Mouse (Mus musculus) gastrocnemius, adult 2 months (tissue): Measurements from ENCODE around the gene Actl7a. TPM values are rescaled to one million over a fixed set of nuclear protein-coding genes. Genes with fewer than 3 reads are reported as not detected.
A peak's percentile ranks its signal among the peaks of the same experiment; 100 is the strongest.

Experiments used
- DNase-seq: peaks from one replicate; pipeline ENCODE4 v3.0.0; 2022
- H3K27ac ChIP-seq: fragments of 200-600 bp; 2 replicates; pipeline ENCODE4 v1.8.1; 2022; ENCODE audit warnings: mild to moderate bottlenecking
- H3K4me3 ChIP-seq: fragments of 200-600 bp; 2 replicates; pipeline ENCODE4 v1.8.1; 2022; ENCODE audit warnings: mild to moderate bottlenecking, moderate library complexity
- CTCF ChIP-seq: fragments of 200-600 bp; IDR thresholded peaks from 2 replicates; pipeline ENCODE4 v1.8.1; 2022; ENCODE audit warnings: antibody characterized with exemption, mild to moderate bottlenecking, moderate library complexity
- intact Hi-C: fragments of 180-260 bp; cut with DNase I; formaldehyde crosslinking; loops from one replicate; pipeline ENCODE4 v1.15.1; 2025
- total RNA-seq, 2 experiments: library from RNA; stranded (reverse); gene quantifications; 2 replicates each; pipeline ENCODE4 v1.2.3; 2021

Gene Actl7a
- total RNA-seq, 2 experiments from 2014 or later: not detected

DNA sequence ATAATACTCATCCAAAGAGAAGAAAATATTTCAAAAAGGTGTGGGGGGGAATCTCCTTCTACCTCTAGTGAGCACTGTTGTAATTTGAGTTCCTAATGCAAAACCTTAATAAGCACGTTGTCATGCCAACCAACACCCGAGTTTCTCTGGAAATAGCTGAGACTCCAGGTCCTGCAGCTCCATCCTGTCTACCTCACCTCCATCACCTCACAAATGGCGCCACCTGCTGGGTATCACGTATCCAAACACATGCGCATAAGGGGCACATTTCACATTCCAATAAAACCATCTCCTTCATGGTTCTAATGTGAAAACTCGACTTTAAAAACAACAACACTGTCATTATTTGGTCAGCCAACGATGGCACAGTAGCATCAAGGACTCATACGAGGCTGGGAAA is 17.4 kb upstream of the Actl7a start:
- DNase-seq: no peak
- Histone ChIP-seq H3K4me3 (no peak overlapping the region), H3K27ac (no peak overlapping the region)
- intact Hi-C loops: no loop called here
- TF ChIP-seq CTCF: peak; percentile 38

DNA sequence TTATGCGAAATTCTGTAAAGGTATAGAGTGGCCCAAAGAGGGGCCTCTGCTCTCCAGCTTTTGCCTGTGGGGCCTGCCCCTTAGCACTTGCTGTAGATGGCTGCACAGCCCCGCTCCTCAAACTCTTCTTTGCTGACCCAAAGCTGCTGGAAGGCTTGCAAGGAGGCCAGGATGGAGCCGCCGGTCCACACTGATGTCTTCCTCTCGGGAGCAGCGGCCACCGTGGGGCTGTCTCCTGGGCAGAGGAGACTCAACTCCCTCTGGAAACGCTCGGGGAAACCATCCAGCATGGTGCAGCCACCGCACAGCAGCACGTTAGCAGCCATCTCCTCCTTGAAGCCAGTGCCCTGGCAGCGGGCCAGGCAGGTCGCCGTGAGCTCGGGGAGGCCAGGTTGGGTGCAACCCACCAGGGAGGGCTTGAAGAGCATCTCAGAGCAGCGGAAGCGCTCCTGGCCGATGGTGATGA is 3.2 kb upstream of the Actl7a start, which contains the start of gene Gm26657:
Gene Gm26657 (plus strand): TSS at position 51 of the 466 bp plus-strand sequence.
- TF ChIP-seq CTCF: no peak
- intact Hi-C loops: no loop called here
- Histone ChIP-seq H3K27ac (no peak within 1 kb of the TSS), H3K4me3 (no peak within 1 kb of the TSS)
- DNase-seq: no peak

DNA sequence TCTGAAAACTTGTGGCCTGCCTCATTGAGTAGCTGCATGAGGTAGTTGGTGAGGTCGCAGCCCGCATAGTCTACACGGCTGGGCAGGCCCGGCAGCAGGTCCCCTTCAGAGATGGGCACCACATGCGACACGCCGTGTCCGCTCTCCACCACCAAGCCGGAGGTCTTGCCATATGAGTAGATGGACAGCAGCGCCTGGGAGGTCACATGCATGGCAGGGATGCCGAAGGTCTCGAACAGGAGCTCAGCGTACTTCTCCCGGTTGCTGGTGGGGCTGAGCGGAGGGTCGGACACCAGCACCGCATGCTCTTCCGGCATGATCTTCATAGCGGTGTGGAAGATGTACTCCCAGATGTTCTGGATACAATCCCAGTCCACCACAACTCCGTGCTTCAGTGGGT is 2.6 kb upstream of the Actl7a start:
- DNase-seq: no peak
- TF ChIP-seq CTCF: no peak
- no peak overlapping the region for H3K4me3 ChIP-seq
- no peak overlapping the region for H3K27ac ChIP-seq
- intact Hi-C loops: no loop called here

DNA sequence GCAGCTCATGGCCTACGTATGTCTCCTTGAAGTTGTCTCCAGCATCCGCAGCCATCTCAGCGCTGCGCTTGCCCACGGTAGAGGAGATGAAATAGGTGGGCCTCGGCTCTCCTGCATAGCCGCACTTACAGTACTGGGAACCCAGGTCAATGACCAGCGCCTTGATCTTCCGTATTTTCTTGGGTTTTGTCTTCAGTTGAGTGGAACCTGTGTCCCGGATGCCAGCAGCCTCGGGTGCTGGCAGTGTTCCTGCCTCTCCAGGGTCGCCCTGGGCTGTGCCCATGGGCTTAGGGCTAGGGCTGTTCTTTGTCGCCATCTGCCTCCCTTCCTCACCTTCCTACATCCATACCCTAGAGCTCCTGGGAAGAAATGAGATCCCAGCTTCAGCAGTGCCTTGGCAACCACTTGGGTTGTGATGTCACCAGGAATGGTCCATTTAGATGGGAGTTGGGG is 2.1 kb upstream of the Actl7a start, which contains the start of gene Actl7b:
Gene Actl7b (minus strand): TSS at position 403 of the 453 bp plus-strand sequence.
- no peak for TF ChIP-seq CTCF
- intact Hi-C loops: no loop called here
- Histone ChIP-seq H3K4me3 (no peak within 1 kb of the TSS), H3K27ac (no peak within 1 kb of the TSS)
- no peak for DNase-seq

DNA sequence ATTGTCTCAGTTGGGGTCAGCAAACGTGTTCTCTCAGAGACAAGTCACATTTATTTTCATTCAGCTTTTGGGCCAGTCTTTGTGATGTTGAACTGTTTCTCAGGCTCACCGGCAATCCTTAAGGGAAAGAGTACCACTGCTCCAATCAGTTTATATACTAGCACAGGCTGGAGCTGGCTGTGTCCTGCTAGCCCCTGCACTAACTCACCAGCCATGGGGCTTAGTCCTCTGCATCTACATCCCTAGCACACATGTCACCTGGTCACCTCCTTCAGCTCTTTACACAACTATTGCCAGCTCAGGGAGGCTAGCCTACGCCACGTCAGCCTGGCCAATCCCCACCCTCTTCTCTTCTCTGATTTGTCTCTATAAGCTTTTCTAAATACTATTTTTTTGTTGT is 515 bp upstream of the Actl7a start:
- intact Hi-C loops: no loop called here
- Histone ChIP-seq H3K27ac (no peak overlapping the region), H3K4me3 (no peak overlapping the region)
- no peak for TF ChIP-seq CTCF
- DNase-seq: no peak

DNA sequence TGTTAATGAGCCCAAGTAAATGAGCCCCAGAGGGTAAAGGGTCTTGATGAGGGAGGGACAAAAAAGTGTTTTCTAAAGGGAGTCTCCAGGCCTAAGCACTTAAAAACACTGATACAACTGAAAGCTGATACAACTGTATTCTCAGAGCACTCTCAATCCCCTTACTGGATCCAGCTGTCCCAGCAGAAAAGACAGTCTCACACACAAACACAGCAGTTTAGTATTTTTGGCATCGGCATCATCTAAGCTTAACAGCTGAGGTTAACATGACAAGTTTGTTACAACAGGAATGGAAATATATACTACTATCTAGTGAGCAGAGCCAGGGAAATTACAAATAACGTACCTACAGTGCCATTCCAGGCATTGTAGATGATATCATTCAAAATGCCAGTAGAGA is 3.1 kb downstream of the Actl7a start:
- no peak for TF ChIP-seq CTCF
- DNase-seq: no peak
- H3K4me3 ChIP-seq: no peak overlapping the region
- intact Hi-C loops: no loop called here
- H3K27ac ChIP-seq: no peak overlapping the region

DNA sequence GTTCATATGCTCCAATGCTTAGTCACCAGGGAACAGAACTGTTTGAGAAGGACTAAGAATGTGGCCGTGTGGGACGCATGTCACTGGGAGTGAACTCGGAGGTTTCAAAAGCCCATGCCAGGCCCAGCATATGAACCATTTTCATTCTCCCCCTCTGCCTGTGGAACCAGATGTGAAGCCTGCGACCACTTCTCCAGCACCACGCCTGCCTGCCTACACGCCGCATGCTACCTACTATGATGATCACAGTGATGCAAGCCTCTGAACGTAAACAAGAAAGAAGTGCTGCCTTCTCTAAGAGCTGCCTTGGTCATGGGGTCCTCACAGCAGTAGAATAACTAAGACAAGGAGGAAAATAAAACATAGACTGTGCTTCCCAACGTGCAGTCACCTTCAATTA is 4.2 kb downstream of the Actl7a start:
- no peak for TF ChIP-seq CTCF
- Histone ChIP-seq H3K27ac (no peak overlapping the region), H3K4me3 (no peak overlapping the region)
- intact Hi-C loops: no loop called here
- no peak for DNase-seq

DNA sequence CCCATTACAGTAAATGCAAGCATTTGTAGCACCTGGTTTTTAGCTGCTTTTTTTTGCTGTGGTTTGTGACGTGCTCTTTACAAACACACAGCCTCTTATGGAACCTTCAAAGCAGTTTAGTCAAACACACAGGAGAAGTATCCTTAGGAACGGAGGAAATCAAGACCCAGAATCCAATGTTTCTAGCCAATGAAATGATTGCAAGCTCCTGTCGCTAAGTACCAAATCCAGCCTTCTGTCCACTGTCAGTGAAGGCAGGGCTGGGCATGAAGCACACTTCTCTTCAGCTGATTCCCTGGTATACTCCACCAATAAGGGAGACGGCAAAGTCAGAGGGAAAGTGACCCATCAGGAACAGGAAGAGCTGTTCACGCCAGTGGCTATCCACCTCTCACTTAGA is 12.8 kb downstream of the Actl7a start:
- Histone ChIP-seq H3K27ac (no peak overlapping the region), H3K4me3 (no peak overlapping the region)
- no peak for TF ChIP-seq CTCF
- intact Hi-C loops: no loop called here
- no peak for DNase-seq

DNA sequence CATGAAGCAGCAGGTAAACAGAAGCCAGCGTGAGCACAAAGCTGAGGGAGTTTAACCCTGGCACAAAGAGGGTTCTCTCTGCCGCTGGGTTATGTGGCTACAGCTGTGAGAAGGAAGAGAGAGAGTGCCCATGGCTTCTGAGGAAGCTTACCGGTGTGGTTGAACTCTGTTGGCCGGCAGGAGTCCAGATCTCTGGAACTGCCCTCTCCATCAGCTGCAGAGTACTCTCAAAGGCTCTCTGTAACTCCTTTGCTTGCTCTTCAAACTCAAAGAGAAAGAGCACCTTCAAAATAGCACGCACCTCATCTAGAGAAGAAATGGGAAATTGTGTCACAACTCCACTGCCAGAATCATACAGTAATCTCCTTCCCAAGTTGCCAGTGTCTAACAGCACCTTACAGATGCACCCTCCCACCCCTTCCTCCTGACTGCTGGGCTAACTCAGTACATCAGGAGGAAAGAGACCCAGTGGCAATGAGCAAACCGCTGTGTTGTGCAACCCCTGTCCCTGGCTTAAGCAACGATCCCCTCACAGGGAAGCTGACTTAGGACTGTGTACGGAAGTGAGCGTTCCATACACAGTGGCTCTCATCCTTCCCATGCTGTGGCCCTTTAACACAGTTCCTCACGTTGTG is 13.9 kb downstream of the Actl7a start:
- no peak overlapping the region for H3K27ac ChIP-seq
- H3K4me3 ChIP-seq: no peak overlapping the region
- no peak for TF ChIP-seq CTCF
- intact Hi-C loops: no loop called here
- no peak for DNase-seq

DNA sequence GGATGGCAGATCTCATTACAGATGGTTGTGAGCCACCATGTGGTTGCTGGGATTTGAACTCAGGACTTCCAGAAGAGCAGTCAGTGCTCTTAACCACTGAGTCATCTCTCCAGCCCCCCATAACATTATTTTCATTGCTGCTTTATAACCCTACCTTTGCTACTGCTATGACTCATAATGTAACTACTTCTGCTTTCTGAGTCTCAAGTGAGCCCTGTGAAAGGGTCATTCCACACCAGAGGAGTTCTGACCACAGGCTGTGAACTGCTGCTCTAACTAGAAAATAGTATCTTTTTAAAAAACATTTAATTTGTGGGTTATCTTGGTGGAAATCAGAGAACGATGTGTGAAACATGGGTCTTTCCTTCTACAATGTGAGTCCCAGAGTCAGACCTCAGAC is 14.5 kb downstream of the Actl7a start:
- intact Hi-C loops: no loop called here
- Histone ChIP-seq H3K4me3 (no peak overlapping the region), H3K27ac (no peak overlapping the region)
- DNase-seq: no peak
- no peak for TF ChIP-seq CTCF

DNA sequence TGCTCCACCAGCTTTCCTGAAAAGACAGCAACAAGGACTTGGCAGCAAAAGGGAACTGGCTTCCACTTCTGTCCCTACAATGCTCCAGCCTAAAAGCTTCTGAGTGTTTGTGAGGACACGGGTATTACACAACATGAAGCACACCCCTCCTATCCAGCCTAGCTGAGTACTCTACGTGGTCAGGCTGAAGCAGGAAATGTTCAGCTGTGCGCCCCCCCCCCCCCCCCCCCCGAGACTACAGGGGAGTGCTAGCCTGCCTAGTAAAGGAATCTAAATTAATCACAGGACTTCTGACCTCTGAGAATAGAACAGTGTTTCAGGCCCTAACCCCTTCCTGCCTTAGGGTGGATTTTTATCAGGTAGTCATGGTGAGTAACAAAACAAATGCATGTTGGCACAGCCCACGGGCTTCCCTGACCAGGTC is 24.7 kb downstream of the Actl7a start:
- TF ChIP-seq CTCF: no peak
- intact Hi-C loops: no loop called here
- H3K4me3 ChIP-seq: no peak overlapping the region
- no peak for DNase-seq
- H3K27ac ChIP-seq: no peak overlapping the region

DNA sequence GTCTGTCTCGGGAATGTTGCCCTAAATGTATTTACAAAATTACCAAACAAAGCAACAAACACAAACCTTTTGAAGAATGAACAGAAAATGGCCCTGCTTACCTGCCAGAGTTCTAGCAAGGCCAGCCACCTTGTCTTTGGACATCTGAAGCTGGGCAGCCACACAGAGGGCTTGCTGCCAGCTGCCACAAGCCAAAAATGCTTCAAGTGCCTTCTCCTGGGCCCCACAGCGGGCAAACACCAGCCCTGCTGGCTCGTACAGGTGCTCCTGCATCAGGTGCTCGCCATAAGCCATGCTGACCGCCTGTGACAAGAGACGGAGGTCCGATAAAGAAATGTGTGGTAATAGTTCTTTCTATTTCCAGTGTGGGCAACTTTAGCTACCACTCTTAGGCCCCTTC is 25.7 kb downstream of the Actl7a start:
- DNase-seq: no peak
- intact Hi-C loops: no loop called here
- Histone ChIP-seq H3K27ac (no peak overlapping the region), H3K4me3 (no peak overlapping the region)
- no peak for TF ChIP-seq CTCF

DNA sequence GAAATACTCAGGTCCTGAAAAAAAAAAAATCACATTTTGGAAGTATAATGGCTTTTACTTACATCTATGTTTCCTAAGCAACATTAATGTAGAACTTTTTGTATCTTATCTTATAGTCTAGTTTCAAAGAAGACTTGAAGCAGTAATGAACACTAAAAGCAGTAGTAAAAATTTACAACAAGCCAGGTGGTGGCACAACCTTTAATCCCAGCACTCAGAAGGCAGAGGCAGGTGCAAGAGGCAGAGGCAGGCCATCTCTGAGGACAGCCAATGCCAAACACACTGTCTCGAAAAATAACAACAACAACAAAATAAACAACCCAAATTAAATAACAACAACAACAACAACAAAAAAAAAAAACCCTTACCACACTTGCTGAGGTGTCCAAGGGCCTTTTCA is 27.9 kb downstream of the Actl7a start:
- intact Hi-C loops: no loop called here
- no peak overlapping the region for H3K4me3 ChIP-seq
- TF ChIP-seq CTCF: no peak
- no peak overlapping the region for H3K27ac ChIP-seq
- DNase-seq: no peak

DNA sequence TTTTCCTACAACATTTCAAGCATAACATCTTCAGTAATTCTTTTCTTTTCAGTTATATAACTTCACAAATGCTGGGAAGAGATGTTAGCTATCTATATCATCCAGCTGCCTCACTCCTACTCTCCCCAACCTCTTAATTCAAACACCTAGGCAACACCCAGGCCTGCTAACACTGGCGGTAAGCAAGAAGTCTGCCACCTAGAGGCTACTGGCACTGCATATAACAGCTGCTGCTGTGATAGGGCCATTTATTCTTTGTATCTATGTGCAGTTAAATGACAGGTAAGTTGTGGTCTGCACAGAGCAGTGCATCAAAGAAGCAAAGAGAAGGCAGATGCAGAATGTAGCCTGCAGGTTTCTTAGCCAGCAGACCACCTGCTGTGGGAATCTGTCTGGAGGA is 48.2 kb downstream of the Actl7a start:
- DNase-seq: no peak
- peak; percentile 35; the same call in 1 of the 2 replicates for TF ChIP-seq CTCF
- intact Hi-C loops: no loop called here
- H3K27ac ChIP-seq: no peak overlapping the region
- H3K4me3 ChIP-seq: no peak overlapping the region

Other genes starting within 250 kb of the Actl7a start
- not detected for gene Gm26657, start 3.3 kb upstream of the Actl7a start, total RNA-seq
- gene Actl7b, start 2.0 kb upstream of the Actl7a start, total RNA-seq: not detected
- 10 to 100 TPM; 21.2 to 27.4 TPM for gene Elp1, start 58.9 kb downstream of the Actl7a start, total RNA-seq
- 1 to 10 TPM; 1.6 to 2.0 TPM for gene Fam206a, start 58.9 kb downstream of the Actl7a start, total RNA-seq
- 10 to 100 TPM in 1 of 2 experiments, 1 to 10 TPM in 1; 9.0 to 12.6 TPM for gene Ctnnal1, start 121.8 kb downstream of the Actl7a start, total RNA-seq
- gene Tmem245, start 204.0 kb downstream of the Actl7a start, total RNA-seq: 10 to 100 TPM; 18.0 to 24.6 TPM
- under 1 TPM in 1 of 2 experiments, not detected in 1; 0.03 TPM for gene Frrs1l, start 247.0 kb downstream of the Actl7a start, total RNA-seq